Mouse (Mus musculus) CD4-positive, CD25-positive, alpha-beta regulatory T cell, adult 4 months (primary cell): ENCODE results near the gene Mtf2. TPM values are rescaled to one million over a fixed set of nuclear protein-coding genes. Genes with fewer than 3 reads are reported as not detected.
"Not testable (repeated sequence)": the region's sequence is repeated elsewhere in the genome, so short reads cannot be mapped to it uniquely, and the experiment has no call there.

Experiments
- ATAC-seq: one replicate; pipeline ENCODE4 v1.8.0; 2017
- polyA plus RNA-seq, 2 experiments: library from polyadenylated mRNA; unstranded; fragments of 100-300 nt; shearing (Covaris generic); gene quantifications; one replicate each; pipeline ENCODE4 v1.2.1; 2017

Mtf2 gene
- polyA plus RNA-seq, 2 experiments from 2014 or later, result 52.0 to 56.9 TPM

GRCm38 (mm10) chr5:108085440-108085839 is 20.0 kb downstream of the Mtf2 start:
- no peak for ATAC-seq

GRCm38 (mm10) chr5:108092731-108093130 is 27.3 kb downstream of the Mtf2 start:
- not testable (repeated sequence) for ATAC-seq

- no peak for ATAC-seq
Measured at GRCm38 (mm10) chr5:108097676-108098075, 32.2 kb downstream of the Mtf2 start.

GRCm38 (mm10) chr5:108100196-108100595 is 34.7 kb downstream of the Mtf2 start:
- ATAC-seq, result no peak

GRCm38 (mm10) chr5:108104306-108104705 is 38.8 kb downstream of the Mtf2 start:
- no peak for ATAC-seq

- no peak for ATAC-seq
Measured at GRCm38 (mm10) chr5:108109346-108109745, 43.9 kb downstream of the Mtf2 start.

- no peak for ATAC-seq
Measured at GRCm38 (mm10) chr5:108117693-108118092, 52.2 kb downstream of the Mtf2 start.

- ATAC-seq, result no peak
Measured at GRCm38 (mm10) chr5:108120221-108120900, 54.9 kb downstream of the Mtf2 start.

- ATAC-seq, result peak; percentile 16
Measured at GRCm38 (mm10) chr5:108131849-108132440, 66.5 kb downstream of the Mtf2 start.

- peak; percentile 98 for ATAC-seq
Measured at GRCm38 (mm10) chr5:108132441-108133243, 67.2 kb downstream of the Mtf2 start, which contains the start of the genes Tmed5 and Ccdc18. TSS of gene Tmed5 (minus strand) at chr5:108132620. TSS of gene Ccdc18 (plus strand) at chr5:108132875.

GRCm38 (mm10) chr5:108152592-108152991 is 87.1 kb downstream of the Mtf2 start:
- ATAC-seq, result no peak

Other genes starting within 250 kb of the Mtf2 start
- gene Ube2d2b, start 235.6 kb upstream of the Mtf2 start, polyA plus RNA-seq, result under 1 TPM in 1 of 2 experiments, not detected in 1; 0.32 TPM
- gene Evi5, start 190.6 kb upstream of the Mtf2 start, polyA plus RNA-seq, result 1 to 10 TPM; 1.1 to 2.1 TPM
- 100 to 1,000 TPM in 1 of 2 experiments, 10 to 100 TPM in 1; 99.1 to 122 TPM for gene Rpl5, start 165.2 kb upstream of the Mtf2 start, polyA plus RNA-seq
- 10 to 100 TPM; 66.3 to 87.7 TPM for gene Fam69a, start 78.6 kb upstream of the Mtf2 start, polyA plus RNA-seq
- 100 to 1,000 TPM; 111 to 117 TPM for gene Tmed5, start 66.9 kb downstream of the Mtf2 start, polyA plus RNA-seq
- gene Ccdc18, start 67.2 kb downstream of the Mtf2 start, polyA plus RNA-seq, result 1 to 10 TPM in 1 of 2 experiments, under 1 TPM in 1; 0.98 to 2.0 TPM
- gene Dr1, start 203.2 kb downstream of the Mtf2 start, polyA plus RNA-seq, result 10 to 100 TPM; 33.0 to 36.0 TPM
- 1 to 10 TPM; 2.7 to 5.7 TPM for gene Pigg, start 246.9 kb downstream of the Mtf2 start, polyA plus RNA-seq